In the genomic region with DNA sequence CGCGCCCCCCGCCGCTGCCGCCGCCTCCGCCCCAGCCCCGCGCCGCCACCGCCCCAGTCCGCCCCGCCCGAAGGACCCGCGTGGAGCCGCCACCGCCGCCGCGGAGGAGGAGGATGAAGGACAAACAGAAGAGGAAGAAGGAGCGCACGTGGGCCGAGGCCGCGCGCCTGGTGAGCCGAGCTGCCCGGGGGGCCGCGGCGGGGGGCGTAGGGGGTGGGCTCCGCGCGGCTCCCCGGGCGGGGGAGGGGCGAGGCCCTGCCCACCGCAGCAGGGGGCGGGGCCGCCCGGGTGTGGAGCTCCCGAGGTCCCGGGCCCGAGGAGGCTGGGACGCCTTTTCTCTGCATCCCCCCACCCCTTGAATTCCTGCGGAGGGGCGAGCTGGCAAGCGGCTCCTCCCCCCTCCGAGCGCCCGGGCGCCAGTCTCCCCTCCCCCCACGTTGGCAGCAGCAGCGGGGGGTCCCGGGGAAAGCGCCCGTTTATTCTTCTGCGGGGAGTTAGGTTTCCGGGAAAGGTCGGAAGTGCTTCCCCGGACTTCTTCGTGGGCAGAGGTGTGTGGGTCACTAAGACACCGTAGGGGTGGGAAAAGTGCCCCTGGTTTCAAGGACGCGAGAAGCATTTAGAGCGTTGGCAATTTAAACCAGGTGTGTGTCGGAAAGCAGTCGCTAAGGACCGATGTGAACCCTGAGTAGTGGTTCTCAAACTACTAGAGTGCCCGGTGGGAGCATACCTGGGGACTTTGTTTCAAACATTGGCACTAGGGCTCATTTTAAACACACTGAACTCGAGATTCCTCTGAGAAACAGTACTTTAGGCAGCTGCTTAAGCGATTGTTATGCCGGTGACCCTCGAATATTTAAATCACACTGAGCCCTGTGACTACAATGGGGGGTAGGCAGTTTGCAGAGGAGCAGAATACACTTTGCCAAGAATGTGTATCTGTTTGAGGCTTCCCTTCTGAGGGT, we compare ENCODE assay signal across 8 mouse cellular contexts. TPM values are rescaled to one million over a fixed set of nuclear protein-coding genes. Genes with fewer than 3 reads are reported as not detected.
DNase-seq lines count a peak whose midpoint lies in the region; ATAC-seq and TF ChIP-seq lines count a peak whose summit lies in the region.

No protein-coding gene starts in this region.

- peak overlapping the region; percentile 66 for H3K4me2 ChIP-seq in embryonic facial prominence, embryonic 14.5 days (ENCODE audit: low read depth, low read length)
- peak overlapping the region; percentile 76 for H3K4me2 ChIP-seq in heart, embryonic 15.5 days
- H3K4me2 ChIP-seq in lung, postnatal 0 days (replicated peaks; ENCODE audit: low read depth, low read length), result peak overlapping the region; percentile 80

- ATAC-seq in embryonic facial prominence, embryonic 14.5 days (ENCODE audit: low read depth), result peak; percentile 44
- peak; percentile 72 for ATAC-seq in heart, embryonic 15.5 days (replicated peaks; ENCODE audit: insufficient number of reproducible peaks, insufficient read depth, low FRiP score, low read depth)
- peak; percentile 45 for ATAC-seq in lung, postnatal 0 days

- no peaks in the 10 kb centered on the region for H3K9me3 ChIP-seq in embryonic facial prominence, embryonic 14.5 days (ENCODE audit: control insufficient read depth, low read length)
- no peaks in the 10 kb centered on the region for H3K9me3 ChIP-seq in heart, embryonic 15.5 days (replicated peaks)
- no peaks in the 10 kb centered on the region for H3K9me3 ChIP-seq in lung, postnatal 0 days (ENCODE audit: low read length)

- TF ChIP-seq EP300 in lung, postnatal 0 days (IDR thresholded peaks at IDR 0.05), result 0 out of 2 replicates have a peak, but pooled peaks have one; percentile 23

- DNase-seq in CD8-positive naive resting alpha-beta T cell, adult 2 months (ENCODE audit: low read depth in 2 of 2, low spot score in 2 of 2), result peak; percentile 12 to 23
- DNase-seq in adrenal gland, postnatal 14 days, result peak; percentile 84
- DNase-seq in embryonic facial prominence, embryonic 14.5 days (ENCODE audit: low spot score), result peak; percentile 94
- peak; percentile 91 for DNase-seq in kidney, postnatal 10 days
- DNase-seq in lung, postnatal 0 days (ENCODE audit: low spot score), result peak; percentile 82
- peak; percentile 78 for DNase-seq in ovary, postnatal 36 days (ENCODE audit: low spot score)
- peak; percentile 73 for DNase-seq in thymus, postnatal 25 days

- under 1% methylated on average over 24 of the region's 76 CpGs for WGBS in embryonic facial prominence, embryonic 14.5 days
- under 1% methylated on average over 31 of the region's 76 CpGs for WGBS in heart, embryonic 15.5 days
- WGBS in lung, postnatal 0 days, result under 1% methylated on average over 26 of the region's 76 CpGs

- H3K27ac ChIP-seq in embryonic facial prominence, embryonic 14.5 days (replicated peaks; ENCODE audit: low read depth, low read length), result peak overlapping the region; percentile 100
- H3K27ac ChIP-seq in heart, embryonic 15.5 days, result peak overlapping the region; percentile 100
- H3K27ac ChIP-seq in lung, postnatal 0 days (ENCODE audit: low read length), result peak overlapping the region; percentile 99

- H3K27me3 ChIP-seq in embryonic facial prominence, embryonic 14.5 days (replicated peaks; ENCODE audit: control insufficient read depth, insufficient read depth, low read length), result no peaks in the 10 kb centered on the region
- H3K27me3 ChIP-seq in heart, embryonic 15.5 days, result no peaks in the 10 kb centered on the region
- no peaks in the 10 kb centered on the region for H3K27me3 ChIP-seq in lung, postnatal 0 days (replicated peaks; ENCODE audit: insufficient read depth, low read length)

- peak overlapping the region; percentile 97 for H3K4me3 ChIP-seq in embryonic facial prominence, embryonic 14.5 days (ENCODE audit: low read depth, low read length)
- peak overlapping the region; percentile 72 for H3K4me3 ChIP-seq in heart, embryonic 15.5 days
- H3K4me3 ChIP-seq in lung, postnatal 0 days (ENCODE audit: low read depth, low read length), result peak overlapping the region; percentile 98

- peak overlapping the region; percentile 97 for H3K9ac ChIP-seq in embryonic facial prominence, embryonic 14.5 days (ENCODE audit: low read depth, low read length)
- peak overlapping the region; percentile 96 for H3K9ac ChIP-seq in heart, embryonic 15.5 days
- peak overlapping the region; percentile 92 for H3K9ac ChIP-seq in lung, postnatal 0 days (replicated peaks; ENCODE audit: low read depth)

- H3K36me3 ChIP-seq in embryonic facial prominence, embryonic 14.5 days (ENCODE audit: control insufficient read depth, insufficient read depth, low read length), result 0 out of 2 replicates have a peak, but pooled peaks cover 4% of the 10 kb centered on the region
- H3K36me3 ChIP-seq in heart, embryonic 15.5 days, result peaks cover 6% of the 10 kb centered on the region; the same call in 1 of the 2 replicates
- no peaks in the 10 kb centered on the region for H3K36me3 ChIP-seq in lung, postnatal 0 days (ENCODE audit: insufficient read depth, low read length)

- no peak for TF ChIP-seq CTCF in lung, postnatal 0 days (IDR thresholded peaks at IDR 0.05)

- peaks cover 27% of the 10 kb centered on the region for H3K4me1 ChIP-seq in embryonic facial prominence, embryonic 14.5 days (ENCODE audit: control insufficient read depth, insufficient read depth, low read length)
- H3K4me1 ChIP-seq in heart, embryonic 15.5 days (replicated peaks), result peaks cover 40% of the 10 kb centered on the region
- H3K4me1 ChIP-seq in lung, postnatal 0 days (ENCODE audit: insufficient read depth, low read depth, low read length), result peaks cover 23% of the 10 kb centered on the region; the same call in 1 of the 2 replicates

RNA-seq across cellular contexts. Expression of gene Asxl1, which starts 0.9 kb away (rescaled TPM):
- total RNA-seq in adrenal gland, postnatal 14 days (2021), result 24.8 and 29.8 TPM in 2 replicates
- polyA plus RNA-seq in embryonic facial prominence, embryonic 14.5 days (2014; fragmentation: Nextera tagmentation; extraction: Ambion mirVana), result 14.3 and 16.3 TPM in 2 replicates
- polyA plus RNA-seq in heart, embryonic 15.5 days (2015; fragmentation: Nextera tagmentation; extraction: Ambion mirVana), result 9.8 and 12.5 TPM in 2 replicates
- 10.3 and 12.1 TPM in 2 replicates for polyA plus RNA-seq in lung, postnatal 0 days (2015; fragmentation: Nextera tagmentation; extraction: Ambion mirVana)

RNA-seq across cellular contexts. Expression of gene Kif3b, which starts 55.3 kb away (rescaled TPM):
- total RNA-seq in adrenal gland, postnatal 14 days (2021), result 22.5 and 24.4 TPM in 2 replicates
- polyA plus RNA-seq in embryonic facial prominence, embryonic 14.5 days (2014; fragmentation: Nextera tagmentation; extraction: Ambion mirVana), result 7.1 and 7.6 TPM in 2 replicates
- polyA plus RNA-seq in heart, embryonic 15.5 days (2015; fragmentation: Nextera tagmentation; extraction: Ambion mirVana), result 3.9 and 5.8 TPM in 2 replicates
- 4.7 and 5.2 TPM in 2 replicates for polyA plus RNA-seq in lung, postnatal 0 days (2015; fragmentation: Nextera tagmentation; extraction: Ambion mirVana)

Comparison
In these comparisons a context has a peak if more than half of its experiments do, and no peak if none do; other contexts are left out.
1. Peak in every context shown above with its lines: DNase-seq, ATAC-seq, H3K4me3 ChIP-seq and H3K27ac ChIP-seq.
2. DNase-seq: peak in every context shown above with its lines; median percentile 94 in embryonic facial prominence, embryonic 14.5 days; 91 in kidney, postnatal 10 days; 84 in adrenal gland, postnatal 14 days; 82 in lung, postnatal 0 days; 78 in ovary, postnatal 36 days; 73 in thymus, postnatal 25 days; 18 in CD8-positive naive resting alpha-beta T cell, adult 2 months.